Mouse (Mus musculus) lung, postnatal 10 days (tissue): ENCODE measurements around the gene Pnmt.

Experiments
- DNase-seq: peaks from one replicate; pipeline ENCODE4 v3.0.0; 2021

The Pnmt gene

GRCm38 (mm10) chr11:98418939-98419547, 32.8 kb downstream of the Pnmt start:
- DNase-seq, result peak; percentile 58

GRCm38 (mm10) chr11:98426592-98426991, 40.3 kb downstream of the Pnmt start:
- DNase-seq, result no peak

- no peak for DNase-seq
Measured at GRCm38 (mm10) chr11:98428436-98428835, 42.2 kb downstream of the Pnmt start.

GRCm38 (mm10) chr11:98431743-98432502, 45.7 kb downstream of the Pnmt start:
- no peak for DNase-seq

- DNase-seq, result no peak
Measured at GRCm38 (mm10) chr11:98435723-98436122, 49.5 kb downstream of the Pnmt start.

- DNase-seq, result no peak
Measured at GRCm38 (mm10) chr11:98437441-98437840, 51.2 kb downstream of the Pnmt start.
